Mouse (Mus musculus) Patski (cell line): Measurements from ENCODE around the gene Adap1. TPM values are rescaled to one million over a fixed set of nuclear protein-coding genes. Genes with fewer than 3 reads are reported as not detected.

ENCODE experiments used
- ATAC-seq: fragments of 100-300 bp; one replicate; pipeline ENCODE4 v1.8.0; 2021
- CTCF ChIA-PET: fragments of 350-600 bp; sonication (Branson Sonifier 250); formaldehyde crosslinking; loops from one replicate; lab custom pipeline; 2022; ENCODE audit warnings: inconsistent platforms; lab: Charles Lee
- POLR2A ChIA-PET: fragments of 350-600 bp; sonication (Branson Sonifier 250); formaldehyde crosslinking; loops from one replicate; lab custom pipeline; 2022; ENCODE audit warnings: antibody characterized with exemption, inconsistent platforms; lab: Charles Lee
- DNase-seq: peaks from one replicate; pipeline ENCODE4 v3.0.0-alpha.2; 2011; ENCODE audit warnings: low read depth, low spot score
- H3K27me3 ChIP-seq: fragments of 371-371 bp; one replicate; pipeline ENCODE4 v1.5.1; 2021
- CTCF ChIP-seq: fragments of 100-300 bp; IDR thresholded peaks from one replicate; pipeline ENCODE4 v1.5.1; 2021
- in situ Hi-C: fragments of 300-500 bp; cut with MboI; formaldehyde crosslinking; loops from 3 replicates; pipeline ENCODE4 v1.11.1; 2018; ENCODE audit warnings: low pct_unique_long_range_greater_than_20kb, mixed read lengths
- polyA plus RNA-seq: library from polyadenylated mRNA; unstranded; gene quantifications from one replicate; pipeline ENCODE4 v1.2.3, GENCODE M21; 2021

Gene Adap1
- polyA plus RNA-seq, 1 experiment from 2014 or later: 5.0 TPM

DNA sequence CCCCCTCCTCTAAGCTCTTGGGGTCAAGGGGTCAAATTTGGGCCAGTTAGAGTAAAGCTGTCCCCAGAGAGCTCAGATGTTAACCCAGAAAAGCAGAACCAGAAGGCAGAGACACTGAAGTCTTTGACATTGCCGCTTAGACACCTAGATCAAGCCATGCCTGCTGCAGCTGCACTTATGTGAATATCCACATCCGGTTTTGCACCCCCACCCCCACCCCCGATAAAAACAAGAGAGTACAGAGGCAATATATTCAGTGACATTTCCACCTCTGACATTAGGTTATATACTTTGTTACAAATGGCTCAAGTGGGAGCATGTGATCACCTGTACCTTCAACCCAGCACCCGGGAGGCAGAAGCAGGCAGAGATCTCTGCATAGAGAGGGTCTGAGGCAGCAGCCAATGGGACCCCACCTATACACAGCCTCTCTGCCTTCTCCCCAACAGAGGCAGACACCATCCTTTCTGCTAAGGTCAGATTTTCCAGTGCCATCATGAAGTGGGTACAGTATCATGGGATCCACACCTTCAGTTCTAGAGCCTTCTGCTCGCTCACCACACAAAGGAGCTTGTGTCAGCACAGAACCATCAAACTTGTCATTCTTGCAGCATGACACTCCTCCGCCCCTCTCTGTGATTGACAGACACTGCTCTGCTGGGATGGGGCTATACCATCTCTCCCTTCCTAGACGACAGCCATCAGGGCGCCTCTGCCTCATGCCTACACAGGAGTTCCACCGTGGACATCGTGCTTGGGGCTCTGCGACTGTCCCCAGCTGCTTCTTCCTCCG is 34.8 kb downstream of the Adap1 start:
- TF ChIP-seq CTCF: no peak
- ChIA-PET CTCF (interaction anchor here (2.0 kb wide), 1 partner anchor 8 kb away, joined by 8 read pairs; no protein-coding TSS in a partner anchor), POLR2A (no interaction called here)
- in situ Hi-C loops: no loop called here
- DNase-seq (no peak), ATAC-seq (no peak)
- no peaks in the 10 kb centered on the region for H3K27me3 ChIP-seq

DNA sequence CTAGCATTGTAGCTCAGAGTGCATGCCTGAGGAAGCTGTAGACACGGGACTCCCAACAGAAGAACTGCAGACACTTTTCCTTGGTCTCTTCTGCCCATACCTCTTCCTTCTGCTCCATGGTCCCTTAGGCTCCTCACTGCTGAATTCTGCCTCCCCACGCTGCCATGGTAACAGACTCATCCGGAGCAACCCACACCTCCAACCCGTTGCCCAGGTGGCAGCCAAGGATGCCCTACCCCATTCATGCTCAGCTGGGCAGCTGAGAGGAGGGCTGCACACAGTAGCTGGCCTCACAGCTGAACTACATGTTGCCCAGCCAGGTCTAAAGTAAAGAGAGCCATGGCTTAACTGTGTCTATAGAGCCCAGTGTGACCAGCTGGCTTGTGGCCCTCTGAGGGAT is 36.8 kb downstream of the Adap1 start:
- DNase-seq (no peak), ATAC-seq (no peak)
- in situ Hi-C loops: no loop called here
- H3K27me3 ChIP-seq: no peaks in the 10 kb centered on the region
- no peak for TF ChIP-seq CTCF
- ChIA-PET POLR2A (no interaction called here), CTCF (no interaction called here)

DNA sequence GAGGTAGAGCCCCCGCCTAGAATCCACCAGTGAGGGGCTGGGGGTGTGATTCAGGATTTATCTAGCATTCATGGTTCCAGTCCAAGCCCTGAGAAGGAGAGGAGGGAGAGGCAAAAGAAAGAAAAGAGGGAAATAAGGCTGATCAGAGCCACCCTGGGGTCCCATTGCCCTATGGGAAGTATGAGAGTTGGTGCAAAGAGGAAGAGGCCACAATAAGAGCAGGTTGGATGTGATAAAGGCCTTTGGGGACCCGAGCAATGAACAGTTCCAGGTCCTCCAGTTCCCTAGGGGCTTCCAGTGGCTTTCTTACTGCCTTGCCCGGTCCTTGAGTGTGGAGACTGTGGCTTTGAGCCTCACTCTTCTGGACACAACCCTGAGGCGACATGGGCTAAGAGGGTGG is 37.6 kb downstream of the Adap1 start:
- DNase-seq (no peak), ATAC-seq (no peak)
- in situ Hi-C loops: no loop called here
- ChIA-PET CTCF (no interaction called here), POLR2A (interaction anchor here (0.7 kb wide), 1 partner anchor 14 kb away, joined by 3 read pairs; no protein-coding TSS in a partner anchor)
- no peaks in the 10 kb centered on the region for H3K27me3 ChIP-seq
- no peak for TF ChIP-seq CTCF

DNA sequence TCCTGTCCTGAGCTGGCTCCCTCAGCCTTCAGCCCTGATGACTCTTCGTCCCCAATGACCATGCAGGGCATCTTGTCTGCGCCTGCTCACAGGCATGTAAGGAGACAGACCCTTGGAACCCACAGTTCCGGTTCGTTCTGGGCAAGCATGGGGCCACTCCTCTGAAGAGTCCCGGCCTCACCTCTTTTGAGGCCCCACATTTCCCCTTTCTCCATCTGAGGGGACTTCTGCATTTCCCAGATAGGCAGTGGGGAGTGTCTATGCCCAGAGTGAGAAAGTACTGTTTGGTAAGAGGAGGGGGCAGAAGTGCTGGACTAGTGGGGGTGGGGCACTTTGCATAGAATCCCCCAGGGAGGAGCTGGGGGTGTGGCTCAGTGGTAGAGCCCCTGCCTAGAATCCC is 38.3 kb downstream of the Adap1 start:
- ChIA-PET POLR2A (no interaction called here), CTCF (interaction anchor here (0.7 to 1.3 kb wide), 2 partner anchors 8 to 14 kb away, joined by 3 read pairs; no protein-coding TSS in a partner anchor)
- H3K27me3 ChIP-seq: no peaks in the 10 kb centered on the region
- no peak for ATAC-seq
- TF ChIP-seq CTCF: no peak
- in situ Hi-C loops: no loop called here
- no peak for DNase-seq

DNA sequence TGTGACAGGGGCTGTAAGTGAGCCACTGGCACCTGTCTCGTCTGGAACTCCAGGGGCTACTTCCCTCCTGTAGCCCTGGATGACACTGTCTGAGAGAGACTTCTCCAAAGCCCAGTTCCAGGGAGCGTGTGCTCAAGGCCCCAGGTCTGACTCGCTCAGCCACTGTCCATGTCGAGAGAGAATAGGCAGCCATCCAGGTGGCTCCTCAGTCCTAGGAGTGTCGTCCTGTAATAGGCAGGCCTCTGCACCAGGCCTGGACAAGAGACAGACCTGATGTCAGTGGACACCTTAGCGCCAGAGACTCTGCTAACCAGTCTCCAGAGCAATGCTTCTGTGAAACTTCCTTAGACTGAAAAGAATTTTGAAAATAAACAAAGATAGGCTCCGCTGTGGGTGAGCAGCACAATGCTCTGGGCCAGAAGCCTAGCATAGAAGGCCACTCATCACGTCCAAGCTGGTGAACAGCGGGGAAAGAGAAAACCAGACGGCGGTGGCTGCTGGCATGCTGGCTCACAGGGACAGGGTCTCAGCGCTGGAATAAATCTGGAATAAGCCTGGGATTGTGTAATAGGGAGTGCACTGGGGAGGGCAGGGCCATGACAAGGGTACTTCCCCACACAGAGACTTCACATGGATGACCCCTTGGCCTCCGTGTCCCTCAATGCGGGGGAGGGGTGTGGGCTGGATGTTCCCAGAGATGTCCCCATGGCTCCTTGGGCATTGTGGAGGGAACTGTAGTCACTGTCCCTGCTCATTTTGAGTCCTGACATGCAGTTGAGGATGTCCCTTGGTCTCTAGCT is 39.1 kb downstream of the Adap1 start:
- ATAC-seq: no peak
- CTCF ChIA-PET: interaction anchor here (0.7 to 1.3 kb wide), 2 partner anchors 9 to 14 kb away, joined by 3 read pairs; no protein-coding TSS in a partner anchor
- no peaks in the 10 kb centered on the region for H3K27me3 ChIP-seq
- DNase-seq: no peak
- TF ChIP-seq CTCF: no peak
- POLR2A ChIA-PET: no interaction called here
- in situ Hi-C loops: no loop called here

DNA sequence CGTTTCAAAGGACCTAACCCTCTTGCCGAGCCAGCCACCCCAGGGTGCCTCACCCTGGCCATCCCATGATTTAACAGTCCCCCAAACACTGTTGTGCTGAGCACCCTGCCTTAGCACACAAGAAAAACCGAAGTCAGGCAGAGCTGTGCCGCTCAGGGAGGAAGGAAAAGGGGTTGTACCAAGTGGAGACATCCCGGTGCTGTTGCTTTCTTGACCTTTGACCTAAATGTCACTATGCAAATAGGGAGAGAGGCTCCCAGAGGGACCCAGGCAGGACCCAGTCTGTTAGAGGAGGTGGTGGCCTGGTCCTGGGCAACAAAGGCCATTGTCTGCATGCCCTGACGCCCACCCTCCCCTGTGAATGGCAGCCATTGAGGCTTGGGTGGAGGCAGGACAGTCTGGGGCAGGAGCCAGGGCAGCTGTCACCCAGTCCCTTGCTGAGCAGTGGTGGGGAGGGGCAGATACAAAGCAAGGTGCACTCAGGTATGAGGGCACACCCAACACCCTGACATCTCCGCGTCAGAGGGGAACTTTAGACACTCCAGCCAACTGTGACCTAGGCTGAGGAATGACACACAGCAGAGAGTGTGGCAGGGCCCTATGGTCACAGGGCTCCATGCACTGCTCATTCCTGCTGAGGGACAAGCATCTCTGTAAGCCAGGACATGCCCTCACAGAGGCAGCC is 39.9 kb downstream of the Adap1 start:
- POLR2A ChIA-PET: interaction anchor here (0.6 kb wide), 1 partner anchor 174 kb away, joined by 5 read pairs; no protein-coding TSS in a partner anchor
- in situ Hi-C loops: no loop called here
- no peak for DNase-seq
- TF ChIP-seq CTCF: no peak
- no peak for ATAC-seq
- CTCF ChIA-PET: interaction anchor here (1.2 kb wide), 1 partner anchor 40 kb away, joined by 3 read pairs; the partner anchor contains the start of gene Adap1
- no peaks in the 10 kb centered on the region for H3K27me3 ChIP-seq

DNA sequence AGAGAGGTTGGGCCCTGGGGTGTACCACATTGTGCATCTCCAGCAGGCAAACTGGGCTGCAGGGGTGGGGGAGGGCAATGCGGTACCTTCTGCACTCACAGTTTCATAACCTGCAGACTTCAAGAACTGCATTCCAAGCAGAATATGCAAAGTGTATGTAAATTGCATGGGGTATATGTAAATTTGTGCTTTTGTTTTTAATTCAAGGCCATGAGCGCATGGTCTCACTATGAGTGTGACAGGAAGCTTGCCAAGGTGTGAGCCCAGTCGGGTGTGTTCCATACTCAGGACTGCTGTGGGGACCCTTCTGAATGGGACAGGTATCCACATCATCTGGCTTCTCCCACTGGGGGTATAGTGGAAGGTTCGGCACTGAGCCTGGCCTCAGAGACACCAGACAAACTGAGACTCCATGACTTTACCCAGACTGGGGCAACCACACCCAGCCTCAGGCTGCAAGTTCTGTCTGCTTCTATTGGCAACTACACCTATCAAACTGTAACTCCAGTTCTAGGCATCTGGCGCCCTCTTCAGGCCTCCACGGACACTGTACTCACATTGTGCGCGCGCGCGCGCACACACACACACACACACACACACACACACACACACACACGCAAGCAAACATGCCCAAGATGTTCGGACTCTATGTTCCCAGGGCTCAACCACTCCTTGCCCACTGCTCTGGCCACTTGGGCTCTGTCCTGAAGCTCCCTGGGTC is 41.8 kb downstream of the Adap1 start:
- in situ Hi-C loops: loop anchor here (5.0 kb wide), 1 partner anchor 44 kb away; the partner anchor contains the start of gene Adap1
- ChIA-PET POLR2A (no interaction called here), CTCF (interaction anchor here (2.7 to 4.2 kb wide), 2 partner anchors 42 to 70 kb away, joined by 17 to 39 read pairs; partner anchors contain the start of genes Adap1 and Cyp2w1)
- ATAC-seq: no peak
- DNase-seq: no peak
- no peaks in the 10 kb centered on the region for H3K27me3 ChIP-seq
- no peak for TF ChIP-seq CTCF

DNA sequence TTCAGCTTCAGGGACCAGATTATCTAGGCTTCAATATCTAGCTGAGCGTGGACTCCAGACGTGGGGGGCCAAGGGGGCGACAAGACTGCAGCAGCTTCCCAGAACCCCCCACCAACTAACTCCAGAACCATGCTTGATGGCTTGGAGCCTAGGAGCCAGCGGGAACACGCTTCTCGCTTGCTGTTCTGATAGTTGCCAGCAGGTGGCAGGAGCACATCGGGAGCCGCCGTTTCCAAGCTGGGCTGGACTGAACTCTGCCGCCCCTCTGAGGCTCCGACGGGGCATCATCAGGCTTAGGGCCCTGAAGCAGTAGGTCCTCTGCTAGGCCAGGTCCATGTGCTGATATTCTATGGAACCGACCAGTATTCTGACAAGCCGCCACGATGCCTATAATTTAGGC is 43.2 kb downstream of the Adap1 start:
- in situ Hi-C loops: loop anchor here (5.0 kb wide), 1 partner anchor 45 kb away; the partner anchor contains the start of gene Adap1
- TF ChIP-seq CTCF: no peak
- ChIA-PET CTCF (interaction anchor here (0.6 to 4.2 kb wide), 19 partner anchors 9 to 436 kb away, joined by 3 to 39 read pairs (median 4); partner anchors contain the start of genes Adap1, Cox19 and Cyp2w1), POLR2A (interaction anchor here (0.7 to 1.3 kb wide), 4 partner anchors 10 to 43 kb away, joined by 3 to 4 read pairs (median 3); partner anchors contain the start of genes Adap1 and Get4)
- H3K27me3 ChIP-seq: no peaks in the 10 kb centered on the region
- ATAC-seq (peak; percentile 41), DNase-seq (no peak)

DNA sequence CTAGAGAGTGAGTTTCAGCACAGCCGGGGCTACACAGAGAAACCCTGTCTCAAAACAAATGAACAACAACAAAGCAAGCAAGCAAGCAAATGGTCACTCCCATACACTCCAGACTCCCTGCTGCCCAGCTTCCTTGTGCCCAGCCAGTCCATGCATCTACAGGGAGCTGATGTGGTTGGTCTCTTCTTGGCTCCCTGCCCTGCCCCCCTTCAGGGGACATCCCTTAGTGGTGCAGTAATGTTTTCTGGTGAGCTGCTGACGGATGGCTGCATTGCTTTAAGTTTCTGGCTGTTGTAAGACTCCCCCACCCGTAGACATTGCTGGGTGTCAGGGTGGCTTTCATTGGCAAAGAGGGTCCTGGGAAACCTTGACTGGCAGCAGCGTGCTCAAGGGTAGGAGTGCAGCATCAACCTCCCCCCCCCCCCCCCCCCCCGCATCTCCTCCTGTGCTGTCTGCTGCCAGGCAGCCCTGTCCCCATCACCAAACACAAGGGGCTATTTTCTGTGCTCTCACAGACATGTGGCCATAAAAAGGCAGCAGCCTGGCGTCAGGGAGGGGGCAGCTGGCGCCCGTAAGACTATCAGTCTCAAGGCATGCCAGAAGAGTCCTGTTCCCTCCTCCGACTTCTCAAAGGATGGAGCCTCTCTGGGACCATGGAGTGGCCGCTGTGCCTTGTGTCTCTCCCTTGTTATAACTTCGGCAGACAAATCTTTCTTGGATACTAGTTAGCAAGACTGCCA is 43.9 kb downstream of the Adap1 start:
- DNase-seq (no peak), ATAC-seq (peak; percentile 32)
- in situ Hi-C loops: loop anchor here (5.0 kb wide), 1 partner anchor 46 kb away; the partner anchor contains the start of gene Adap1
- POLR2A ChIA-PET: interaction anchor here (0.7 to 1.3 kb wide), 3 partner anchors 9 to 43 kb away, joined by 3 to 4 read pairs (median 3); partner anchors contain the start of gene Get4
- CTCF ChIA-PET: interaction anchor here (0.6 to 4.2 kb wide), 18 partner anchors 9 to 435 kb away, joined by 3 to 39 read pairs (median 4); partner anchors contain the start of genes Adap1, Cox19 and Cyp2w1
- no peak for TF ChIP-seq CTCF
- no peaks in the 10 kb centered on the region for H3K27me3 ChIP-seq
